Mouse (Mus musculus) cortical plate, adult 2 months (tissue): ENCODE results near the gene Tnn.

ENCODE experiments used
- CTCF ChIP-seq: fragments of 200-500 bp; IDR thresholded peaks from 2 replicates; pipeline ENCODE4 v1.5.1; 2011; ENCODE audit warnings: mild to moderate bottlenecking, control low read depth, low read length; ENCODE audit not compliant: insufficient read depth; ENCODE audit errors: extremely low read depth
- POLR2A ChIP-seq: fragments of 200-500 bp; IDR thresholded peaks from 2 replicates; pipeline ENCODE4 v1.6.1; 2011; ENCODE audit warnings: mild to moderate bottlenecking, low read length, control low read depth; ENCODE audit not compliant: insufficient read depth; ENCODE audit errors: extremely low read depth

DNA sequence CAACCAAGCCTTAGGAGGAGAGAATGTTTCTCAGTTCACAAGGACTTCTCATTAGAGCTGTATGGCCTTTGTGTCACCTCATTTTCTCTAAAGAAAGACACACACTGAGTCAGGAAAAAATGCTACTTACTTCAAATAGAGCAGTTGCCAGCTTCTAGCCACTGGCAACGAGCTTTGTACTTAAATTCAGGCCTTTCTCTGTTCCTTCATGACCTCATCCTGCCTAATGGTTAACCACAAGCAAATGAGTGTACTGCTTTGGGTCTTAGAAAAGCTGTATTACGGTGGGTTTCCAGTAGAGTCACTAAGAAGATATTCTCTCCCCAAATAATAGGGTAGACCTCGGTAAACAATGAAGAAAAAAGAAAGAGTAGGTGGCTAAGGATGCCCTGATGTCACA lies 2.7 kb downstream of the Tnn start:
- TF ChIP-seq CTCF (no peak), POLR2A (no peak)
